Mouse (Mus musculus): Measurements from ENCODE around the gene Cep83. TPM values are rescaled to one million over a fixed set of nuclear protein-coding genes. Genes with fewer than 3 reads are reported as not detected.
A peak's percentile ranks its signal among the peaks of the same experiment; 100 is the strongest.

Gene Cep83
- 4.6 and 5.7 TPM in 2 replicates for total RNA-seq (2014; rRNA removed)
- 1.4 and 1.5 TPM in 2 replicates for polyA plus RNA-seq (2012; rRNA removed)

DNA sequence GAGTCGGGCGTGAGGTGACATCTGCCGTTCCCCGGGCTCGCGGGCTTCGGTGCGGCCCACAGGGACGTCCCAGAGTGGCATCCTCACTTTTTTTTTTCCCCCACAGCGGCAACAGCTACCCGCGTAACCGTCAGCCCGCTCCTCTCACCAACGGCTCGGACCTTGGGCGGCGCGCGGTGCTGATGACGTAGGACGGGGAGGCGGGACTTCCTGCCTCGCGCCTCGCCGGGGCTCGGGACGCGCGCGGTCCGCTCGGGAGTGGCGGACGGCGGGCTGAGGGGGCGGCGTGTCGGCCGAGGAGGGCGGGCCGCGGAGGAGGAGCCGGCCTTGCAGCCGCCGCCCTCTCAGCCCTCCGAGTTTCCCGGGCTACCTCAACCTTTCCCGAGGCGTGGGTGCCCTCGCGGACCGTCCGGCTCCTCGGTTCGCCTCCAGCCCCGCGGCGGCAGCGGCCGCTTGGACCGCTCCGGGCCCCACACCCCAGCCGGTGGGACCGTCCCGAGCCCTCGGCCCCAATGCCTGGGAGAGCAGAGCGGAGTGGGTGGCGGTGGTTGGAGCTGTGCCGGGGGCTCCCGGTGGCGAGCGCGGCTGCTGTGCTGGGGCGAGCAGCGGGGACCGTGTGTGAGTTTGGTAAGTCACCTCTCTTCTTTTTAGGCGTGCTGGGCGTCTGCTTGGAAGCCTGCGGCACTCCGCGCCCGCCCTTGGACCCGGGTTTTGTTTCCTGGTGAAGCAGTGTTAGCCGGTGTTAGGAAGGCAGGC lies at the start of gene Cep83:
Gene Cep83, plus strand, starts transcription at position 235 of the 756 bp plus-strand sequence.
- H3K27ac ChIP-seq (replicated peaks; ENCODE audit: insufficient read depth, low read depth, low read length), result peak within 1 kb of the TSS; percentile 80
- no peaks in the 10 kb centered on the region for H3K36me3 ChIP-seq (ENCODE audit: control insufficient read depth, insufficient read depth, low read length)
- DNase-seq (ENCODE audit: extremely low read depth, low read depth, low spot score), result peak; percentile 65
- WGBS, result under 1% methylated on average over 86 of the region's 86 CpGs
- H3K9ac ChIP-seq (ENCODE audit: low read depth, low read length), result peak within 1 kb of the TSS; percentile 93
- H3K4me3 ChIP-seq (ENCODE audit: insufficient read depth, low read depth, low read length), result peak within 1 kb of the TSS; percentile 89
- H3K79me2 ChIP-seq (ENCODE audit: control insufficient read depth, insufficient read depth, low read length), result peaks cover 8% of the 10 kb centered on the region; the same call in 1 of the 2 replicates
- H3K4me1 ChIP-seq (ENCODE audit: control insufficient read depth, insufficient read depth, low read length), result peaks cover 2% of the 10 kb centered on the region; the same call in 1 of the 2 replicates
- H3K27me3 ChIP-seq (ENCODE audit: control insufficient read depth, insufficient read depth, low read length), result no peaks in the 10 kb centered on the region
- no peak for TF ChIP-seq CTCF (IDR thresholded peaks at IDR 0.05; ENCODE audit: low read depth, low read length)
- TF ChIP-seq POLR2A (IDR thresholded peaks at IDR 0.05; ENCODE audit: extremely low read depth, insufficient read depth, low read length), result peak; percentile 81

DNA sequence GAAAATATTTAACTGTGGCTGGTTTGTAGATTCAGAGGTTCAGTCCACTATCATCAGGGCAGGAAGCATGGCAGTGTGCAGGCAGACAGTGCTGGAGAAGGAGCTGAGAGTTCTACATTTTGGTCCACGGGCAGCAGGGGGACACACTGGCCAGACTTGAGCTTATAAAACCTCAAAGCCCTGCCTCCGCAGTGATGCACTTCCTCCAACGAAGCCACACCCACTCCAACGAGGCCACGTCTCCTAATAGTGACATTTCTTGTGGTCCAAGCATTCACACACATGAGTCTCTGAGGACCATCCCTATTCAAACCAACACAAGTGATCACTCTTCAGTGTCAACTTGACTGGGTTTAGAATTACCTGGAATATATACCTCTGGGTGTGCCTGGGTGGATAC lies 49.2 kb upstream of the Cep83 start:
- WGBS, result 69% methylated on average over 5 of the region's 5 CpGs
- H3K4me1 ChIP-seq (ENCODE audit: control insufficient read depth, insufficient read depth, low read length), result no peaks in the 10 kb centered on the region
- no peaks in the 10 kb centered on the region for H3K27me3 ChIP-seq (ENCODE audit: control insufficient read depth, insufficient read depth, low read length)
- H3K4me3 ChIP-seq (ENCODE audit: insufficient read depth, low read depth, low read length), result no peak overlapping the region
- DNase-seq (ENCODE audit: extremely low read depth, low read depth, low spot score), result no peak
- H3K36me3 ChIP-seq (ENCODE audit: control insufficient read depth, insufficient read depth, low read length), result no peaks in the 10 kb centered on the region
- H3K79me2 ChIP-seq (ENCODE audit: control insufficient read depth, insufficient read depth, low read length), result no peaks in the 10 kb centered on the region
- no peak overlapping the region for H3K27ac ChIP-seq (replicated peaks; ENCODE audit: insufficient read depth, low read depth, low read length)
- H3K9ac ChIP-seq (ENCODE audit: low read depth, low read length), result no peak overlapping the region
- TF ChIP-seq POLR2A (IDR thresholded peaks at IDR 0.05; ENCODE audit: extremely low read depth, insufficient read depth, low read length), result no peak
- no peak for TF ChIP-seq CTCF (IDR thresholded peaks at IDR 0.05; ENCODE audit: low read depth, low read length)

- no peak for TF ChIP-seq POLR2A (IDR thresholded peaks at IDR 0.05; ENCODE audit: extremely low read depth, insufficient read depth, low read length)
- no peak for TF ChIP-seq CTCF (IDR thresholded peaks at IDR 0.05; ENCODE audit: low read depth, low read length)
- H3K79me2 ChIP-seq (ENCODE audit: control insufficient read depth, insufficient read depth, low read length), result no peaks in the 10 kb centered on the region
Measured at GRCm38 (mm10) chr10:94640067-94640466, 48.4 kb upstream of the Cep83 start.

DNA sequence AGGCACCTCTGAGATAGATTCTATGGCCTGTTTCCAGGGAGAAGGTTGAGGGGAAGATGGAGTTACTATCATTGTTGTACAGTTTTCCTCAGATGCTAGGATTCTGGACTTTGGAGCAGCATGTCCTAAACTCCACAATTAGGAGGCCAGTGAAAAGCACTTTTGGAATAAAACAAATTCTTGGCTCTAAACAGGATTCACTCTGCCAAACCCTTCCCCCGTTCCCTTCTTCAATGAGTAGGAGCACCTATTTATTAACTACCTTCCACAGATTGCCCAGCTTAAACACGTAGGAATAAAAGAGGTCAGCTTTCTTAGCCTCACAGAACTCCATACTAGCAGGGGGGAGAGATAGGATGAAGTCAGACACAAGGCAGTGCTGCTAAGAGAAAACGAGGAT lies 24.4 kb upstream of the Cep83 start:
- Histone ChIP-seq H3K9ac (ENCODE audit: low read depth, low read length) (no peak overlapping the region), H3K4me3 (ENCODE audit: insufficient read depth, low read depth, low read length) (no peak overlapping the region), H3K79me2 (ENCODE audit: control insufficient read depth, insufficient read depth, low read length) (no peaks in the 10 kb centered on the region), H3K36me3 (ENCODE audit: control insufficient read depth, insufficient read depth, low read length) (no peaks in the 10 kb centered on the region), H3K27ac (replicated peaks; ENCODE audit: insufficient read depth, low read depth, low read length) (no peak overlapping the region), H3K4me1 (ENCODE audit: control insufficient read depth, insufficient read depth, low read length) (no peaks in the 10 kb centered on the region), H3K27me3 (ENCODE audit: control insufficient read depth, insufficient read depth, low read length) (no peaks in the 10 kb centered on the region)
- TF ChIP-seq CTCF (IDR thresholded peaks at IDR 0.05; ENCODE audit: low read depth, low read length), result no peak
- TF ChIP-seq POLR2A (IDR thresholded peaks at IDR 0.05; ENCODE audit: extremely low read depth, insufficient read depth, low read length), result no peak
- WGBS, result 33% methylated on average over 3 of the region's 3 CpGs
- DNase-seq (ENCODE audit: extremely low read depth, low read depth, low spot score), result peak; percentile 34

More at GRCm38 (mm10) chr10:94640067-94640466, 48.4 kb upstream of the Cep83 start:
- 76% methylated on average over 5 of the region's 5 CpGs for whole genome bisulfite sequencing
- Histone ChIP-seq H3K27ac (replicated peaks; ENCODE audit: insufficient read depth, low read depth, low read length) (no peak overlapping the region), H3K4me1 (ENCODE audit: control insufficient read depth, insufficient read depth, low read length) (no peaks in the 10 kb centered on the region), H3K36me3 (ENCODE audit: control insufficient read depth, insufficient read depth, low read length) (no peaks in the 10 kb centered on the region), H3K27me3 (ENCODE audit: control insufficient read depth, insufficient read depth, low read length) (no peaks in the 10 kb centered on the region), H3K9ac (ENCODE audit: low read depth, low read length) (no peak overlapping the region), H3K4me3 (ENCODE audit: insufficient read depth, low read depth, low read length) (no peak overlapping the region)
- DNase-seq (ENCODE audit: extremely low read depth, low read depth, low spot score), result no peak

- Histone ChIP-seq H3K27ac (replicated peaks; ENCODE audit: insufficient read depth, low read depth, low read length) (no peak overlapping the region), H3K4me1 (ENCODE audit: control insufficient read depth, insufficient read depth, low read length) (no peaks in the 10 kb centered on the region), H3K4me3 (ENCODE audit: insufficient read depth, low read depth, low read length) (no peak overlapping the region), H3K36me3 (ENCODE audit: control insufficient read depth, insufficient read depth, low read length) (no peaks in the 10 kb centered on the region), H3K79me2 (ENCODE audit: control insufficient read depth, insufficient read depth, low read length) (no peaks in the 10 kb centered on the region), H3K9ac (ENCODE audit: low read depth, low read length) (no peak overlapping the region), H3K27me3 (ENCODE audit: control insufficient read depth, insufficient read depth, low read length) (no peaks in the 10 kb centered on the region)
- DNase-seq (ENCODE audit: extremely low read depth, low read depth, low spot score), result no peak
- 91% methylated on average over 7 of the region's 7 CpGs for WGBS
- no peak for TF ChIP-seq CTCF (IDR thresholded peaks at IDR 0.05; ENCODE audit: low read depth, low read length)
- TF ChIP-seq POLR2A (IDR thresholded peaks at IDR 0.05; ENCODE audit: extremely low read depth, insufficient read depth, low read length), result no peak
Measured at GRCm38 (mm10) chr10:94664455-94664854, 24.0 kb upstream of the Cep83 start.

GRCm38 (mm10) chr10:94668147-94668546 lies 20.3 kb upstream of the Cep83 start:
- no peak for TF ChIP-seq POLR2A (IDR thresholded peaks at IDR 0.05; ENCODE audit: extremely low read depth, insufficient read depth, low read length)
- no peak for TF ChIP-seq CTCF (IDR thresholded peaks at IDR 0.05; ENCODE audit: low read depth, low read length)
- Histone ChIP-seq H3K27ac (replicated peaks; ENCODE audit: insufficient read depth, low read depth, low read length) (no peak overlapping the region), H3K79me2 (ENCODE audit: control insufficient read depth, insufficient read depth, low read length) (no peaks in the 10 kb centered on the region), H3K4me3 (ENCODE audit: insufficient read depth, low read depth, low read length) (no peak overlapping the region), H3K36me3 (ENCODE audit: control insufficient read depth, insufficient read depth, low read length) (no peaks in the 10 kb centered on the region), H3K4me1 (ENCODE audit: control insufficient read depth, insufficient read depth, low read length) (no peaks in the 10 kb centered on the region), H3K27me3 (ENCODE audit: control insufficient read depth, insufficient read depth, low read length) (no peaks in the 10 kb centered on the region), H3K9ac (ENCODE audit: low read depth, low read length) (no peak overlapping the region)
- DNase-seq (ENCODE audit: extremely low read depth, low read depth, low spot score), result no peak
